Mouse (Mus musculus) inflammation-experienced regulatory T-cells, adult 16 weeks (primary cell): ENCODE measurements around the gene H1fnt. TPM values are rescaled to one million over a fixed set of nuclear protein-coding genes. Genes with fewer than 3 reads are reported as not detected.

Source experiments
- polyA plus RNA-seq: library from polyadenylated mRNA; unstranded; fragments of 100-300 nt; shearing (Covaris generic); gene quantifications from one replicate; pipeline ENCODE4 v1.2.1, GENCODE M21; 2017

Gene H1fnt
- not detected for polyA plus RNA-seq

DNA sequence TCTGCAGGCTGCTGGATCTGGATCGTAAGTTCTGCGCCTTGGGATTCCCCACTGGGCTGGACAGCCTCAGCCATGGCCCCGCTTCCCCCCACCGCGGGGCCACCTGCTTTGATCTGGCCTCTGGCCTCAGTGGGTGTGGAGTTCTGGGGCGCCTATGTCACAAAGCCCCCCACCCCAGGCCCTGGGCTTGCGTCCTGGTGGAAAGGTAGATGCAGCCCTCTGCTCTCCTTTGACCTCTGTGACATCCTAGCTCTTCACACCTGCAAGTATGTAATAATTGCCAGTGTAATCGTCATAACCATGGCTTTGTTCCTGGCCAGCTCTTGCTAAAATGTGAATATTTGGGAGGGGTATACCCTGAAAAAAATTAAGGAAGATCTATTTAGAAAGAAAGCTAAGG, at the start of gene H1fnt:
TSS of gene H1fnt (minus strand) at position 101 of the 400 bp plus-strand sequence.

DNA sequence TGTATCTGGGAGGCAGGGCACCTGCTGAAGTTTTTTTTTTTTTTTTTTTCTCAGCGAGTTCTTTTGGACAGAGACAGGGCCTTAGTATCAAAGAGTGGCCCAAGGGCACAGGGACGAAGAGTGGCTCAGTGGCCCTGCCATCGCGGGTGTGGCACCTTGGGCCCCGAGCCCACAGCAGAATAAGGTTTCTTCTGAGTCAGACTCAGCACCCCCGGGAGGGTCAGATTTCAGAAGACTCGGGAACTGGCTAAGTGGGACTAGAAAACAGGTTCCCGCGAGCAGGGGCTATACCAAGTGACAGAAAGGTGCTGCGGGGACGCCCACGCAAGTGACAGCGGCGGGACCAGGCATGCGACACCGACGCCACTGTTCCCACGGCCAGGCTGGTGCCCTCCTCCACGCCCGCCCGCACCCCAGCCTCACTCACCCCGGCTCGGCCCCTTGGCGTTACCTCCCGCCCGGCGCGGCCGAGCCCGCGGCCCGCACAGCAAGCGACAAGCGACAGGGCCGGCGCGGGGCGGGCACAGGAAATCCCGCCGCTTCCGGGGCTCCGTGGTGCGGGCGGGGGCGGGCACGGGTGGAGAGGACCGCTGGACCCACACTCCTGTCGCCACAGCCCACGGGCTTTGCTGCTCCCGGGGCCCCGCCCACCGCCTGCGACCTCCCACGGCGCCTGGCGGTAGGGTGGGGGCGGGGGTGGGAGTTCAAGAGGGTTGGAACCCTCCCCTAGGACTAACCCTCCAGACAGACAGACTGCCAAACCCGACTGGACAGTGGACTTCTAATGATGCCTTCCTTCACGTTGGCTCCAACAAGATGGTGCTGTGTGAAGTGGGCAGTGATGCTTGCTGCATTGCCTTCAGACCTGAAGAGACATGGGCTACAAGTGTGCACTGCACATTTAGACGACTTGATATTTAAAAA, 38.8 kb upstream of the H1fnt start, which contains the start of gene Zfp641:
TSS of gene Zfp641 (minus strand) at position 534 of the 924 bp plus-strand sequence.

DNA sequence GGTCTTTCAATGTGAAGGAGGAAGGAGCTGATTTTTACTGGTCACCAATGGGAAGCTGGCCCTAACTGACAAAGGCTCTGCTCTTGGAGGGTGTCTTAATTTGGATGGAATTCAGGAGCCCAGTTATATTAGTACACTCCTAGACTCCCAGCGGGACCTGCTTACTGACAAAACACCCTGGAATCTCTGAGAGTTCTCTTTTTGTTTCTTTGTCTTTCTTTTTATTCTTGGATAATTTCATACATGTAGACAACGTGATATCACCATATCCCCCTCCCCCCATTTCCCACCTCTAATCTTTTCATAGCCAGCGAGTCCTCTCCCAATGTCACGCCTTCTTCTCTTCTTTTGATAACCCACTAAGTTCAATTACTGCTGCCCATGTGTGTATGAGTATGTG, 22.7 kb downstream of the H1fnt start, which contains the start of gene Olfr286:
TSS of gene Olfr286 (minus strand) at position 101 of the 400 bp plus-strand sequence.

DNA sequence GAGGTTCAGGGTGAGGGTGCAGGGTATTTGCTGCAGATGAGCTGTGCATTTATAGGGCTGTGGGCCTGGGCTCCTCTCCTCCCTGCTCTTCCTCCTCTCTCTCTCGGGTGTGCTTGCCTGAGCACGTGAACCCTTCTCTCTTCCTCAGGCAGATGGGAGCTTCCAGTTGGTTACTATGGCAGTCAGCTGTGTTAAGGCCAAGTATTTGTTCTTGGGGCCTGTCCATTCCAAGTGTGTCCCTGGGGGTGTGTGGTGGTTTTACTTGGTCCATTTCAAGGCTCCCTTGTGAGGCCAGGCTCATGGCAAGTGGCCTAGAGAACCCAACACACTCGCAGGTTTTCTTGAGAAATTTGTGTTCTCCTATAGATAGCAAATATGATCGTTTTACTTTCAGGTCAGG, 36.2 kb downstream of the H1fnt start, which contains the start of the genes Gm44579 and Olfr287:
TSS of gene Gm44579 (minus strand) at position 101 of the 400 bp plus-strand sequence.
TSS of gene Olfr287 (minus strand) at position 180 of the 400 bp plus-strand sequence.

Other genes starting within 250 kb of the H1fnt start
- gene Pfkm, start 164.7 kb downstream of the H1fnt start, polyA plus RNA-seq = 14.7 TPM
- gene Senp1, start 163.5 kb downstream of the H1fnt start, polyA plus RNA-seq = 64.3 TPM
- gene Asb8, start 91.7 kb downstream of the H1fnt start, polyA plus RNA-seq = 51.2 TPM
- gene Ccdc184, start 90.1 kb downstream of the H1fnt start, polyA plus RNA-seq = 0.45 TPM
- gene Olfr288, start 61.8 kb downstream of the H1fnt start, polyA plus RNA-seq = not detected
- not detected for gene Gm44579, start 36.3 kb downstream of the H1fnt start, polyA plus RNA-seq
- not detected for gene Olfr287, start 36.2 kb downstream of the H1fnt start, polyA plus RNA-seq
- not detected for gene Olfr286, start 22.8 kb downstream of the H1fnt start, polyA plus RNA-seq
- gene Zfp641, start 38.9 kb upstream of the H1fnt start, polyA plus RNA-seq = not detected
- not detected for gene Olfr285, start 60.1 kb upstream of the H1fnt start, polyA plus RNA-seq
- gene Olfr284, start 83.7 kb upstream of the H1fnt start, polyA plus RNA-seq = not detected
- not detected for gene Olfr283, start 123.7 kb upstream of the H1fnt start, polyA plus RNA-seq
- not detected for gene Olfr282, start 173.9 kb upstream of the H1fnt start, polyA plus RNA-seq
- not detected for gene Olfr281, start 195.3 kb upstream of the H1fnt start, polyA plus RNA-seq
- not detected for gene OR5BS1P, start 212.6 kb upstream of the H1fnt start, polyA plus RNA-seq
- not detected for gene Lalba, start 225.4 kb upstream of the H1fnt start, polyA plus RNA-seq
- gene Olfr279, start 235.1 kb upstream of the H1fnt start, polyA plus RNA-seq = 0.05 TPM